Comparison of ENCODE assay signal across 21 mouse cellular contexts in genomic region chr2:79540384-79540783, GRCm38 (mm10).
A peak's percentile ranks its signal among the peaks of the same experiment; 100 is the strongest.
DNase-seq lines count a peak whose midpoint lies in the region; ATAC-seq and TF ChIP-seq lines count a peak whose summit lies in the region.
"Had no signal": no experiment of that assay in that cellular context is flagged by ENCODE, and none has a peak within 500 bp of the region (broad histone marks: within the 10 kb centered on the region; RNA-seq: fewer than 3 reads in every experiment).

No protein-coding gene starts in this region.

- H3K27ac ChIP-seq in heart, adult 2 months: 0 out of 2 replicates have a peak overlapping the region, but pooled peaks have one; percentile 10
- H3K27ac ChIP-seq in heart, embryonic 11.5 days (ENCODE audit: low read depth, low read length): no peak overlapping the region
- peak overlapping the region; percentile 73; the same call in 1 of the 2 replicates for H3K27ac ChIP-seq in kidney, adult 2 months (ENCODE audit: insufficient read depth, low read depth, low read length)
- H3K27ac ChIP-seq: embryonic facial prominence, embryonic 15.5 days; forebrain, embryonic 12.5 days; heart, embryonic 15.5 days; hindbrain, embryonic 12.5 days; midbrain, embryonic 12.5 days; neural tube, embryonic 12.5 days had no signal

- peaks cover 3% of the 10 kb centered on the region for H3K36me3 ChIP-seq in heart, adult 2 months (ENCODE audit: control insufficient read depth, insufficient read depth, low read length)
- H3K36me3 ChIP-seq in heart, embryonic 11.5 days (ENCODE audit: control insufficient read depth, insufficient read depth, low read length): no peaks in the 10 kb centered on the region
- no peaks in the 10 kb centered on the region for H3K36me3 ChIP-seq in kidney, adult 2 months (ENCODE audit: control insufficient read depth, insufficient read depth, low read length)
- H3K36me3 ChIP-seq: embryonic facial prominence, embryonic 15.5 days; forebrain, embryonic 12.5 days; heart, embryonic 15.5 days; hindbrain, embryonic 12.5 days; midbrain, embryonic 12.5 days; neural tube, embryonic 12.5 days had no signal

- H3K4me3 ChIP-seq in heart, adult 2 months: no peak overlapping the region
- no peak overlapping the region for H3K4me3 ChIP-seq in heart, embryonic 11.5 days (ENCODE audit: low read depth, low read length)
- no peak overlapping the region for H3K4me3 ChIP-seq in kidney, adult 2 months (ENCODE audit: insufficient read depth, low read depth, low read length)
- H3K4me3 ChIP-seq: embryonic facial prominence, embryonic 15.5 days; forebrain, embryonic 12.5 days; heart, embryonic 15.5 days; hindbrain, embryonic 12.5 days; midbrain, embryonic 12.5 days; neural tube, embryonic 12.5 days had no signal

- H3K4me1 ChIP-seq in heart, adult 2 months (ENCODE audit: control insufficient read depth, insufficient read depth, low read length): peaks cover 4% of the 10 kb centered on the region
- peaks cover 12% of the 10 kb centered on the region for H3K4me1 ChIP-seq in heart, embryonic 11.5 days (ENCODE audit: control insufficient read depth, insufficient read depth, low read length)
- peaks cover 17% of the 10 kb centered on the region for H3K4me1 ChIP-seq in kidney, adult 2 months (ENCODE audit: control insufficient read depth, insufficient read depth, low read length)
- H3K4me1 ChIP-seq: forebrain, embryonic 12.5 days; hindbrain, embryonic 12.5 days; midbrain, embryonic 12.5 days had no signal

- no peak overlapping the region for H3K4me2 ChIP-seq in heart, embryonic 11.5 days
- H3K4me2 ChIP-seq: embryonic facial prominence, embryonic 15.5 days; forebrain, embryonic 12.5 days; heart, embryonic 15.5 days; hindbrain, embryonic 12.5 days; liver, embryonic 11.5 days; midbrain, embryonic 12.5 days; neural tube, embryonic 12.5 days had no signal

- 0 out of 2 replicates have a peak, but pooled peaks have one; percentile 23 for TF ChIP-seq EP300 in heart, adult 2 months (IDR thresholded peaks at IDR 0.05; ENCODE audit: insufficient read depth, low read depth, low read length)

- no peaks in the 10 kb centered on the region for H3K9me3 ChIP-seq in heart, embryonic 11.5 days (replicated peaks; ENCODE audit: control insufficient read depth, low read length)
- H3K9me3 ChIP-seq: embryonic facial prominence, embryonic 15.5 days; forebrain, embryonic 12.5 days; heart, embryonic 15.5 days; hindbrain, embryonic 12.5 days; midbrain, embryonic 12.5 days; neural tube, embryonic 12.5 days had no signal

- peak in 1 of 2 experiments; percentile 19 for DNase-seq in heart, adult 2 months
- peak; percentile 86 for DNase-seq in kidney, adult 2 months
- DNase-seq in kidney, postnatal 25 days: peak; percentile 58 to 79
- DNase-seq in right cerebral cortex, postnatal 25 days: no peak
- no peak for DNase-seq in B cell, adult 2 months
- DNase-seq: cerebellum, adult 2 months; cerebellum, postnatal 36 days; gastrocnemius, postnatal 10 days; lung, adult 2 months; lung, postnatal 4 days; right cerebral cortex, adult 18-20 months; thymus, postnatal 36 days had no signal

- no peak overlapping the region for H3K9ac ChIP-seq in heart, adult 2 months (ENCODE audit: low read depth, low read length)
- no peak overlapping the region for H3K9ac ChIP-seq in heart, embryonic 11.5 days (ENCODE audit: low read depth, low read length)
- H3K9ac ChIP-seq: embryonic facial prominence, embryonic 15.5 days; forebrain, embryonic 12.5 days; heart, embryonic 15.5 days; hindbrain, embryonic 12.5 days; midbrain, embryonic 12.5 days; neural tube, embryonic 12.5 days had no signal

- 49% methylated on average over 8 of the region's 8 CpGs for WGBS in heart, adult 2 months
- 75% methylated on average over 8 of the region's 8 CpGs for WGBS in heart, embryonic 11.5 days (ENCODE audit: insufficient replicate concordance)
- WGBS in kidney, adult 2 months: 72% methylated on average over 8 of the region's 8 CpGs

- H3K27me3 ChIP-seq in heart, adult 2 months (ENCODE audit: control insufficient read depth, insufficient read depth, low read length): no peaks in the 10 kb centered on the region
- no peaks in the 10 kb centered on the region for H3K27me3 ChIP-seq in heart, embryonic 11.5 days (ENCODE audit: control insufficient read depth, insufficient read depth, low read length)
- no peaks in the 10 kb centered on the region for H3K27me3 ChIP-seq in kidney, adult 2 months (replicated peaks; ENCODE audit: control insufficient read depth, insufficient read depth, low read length)
- H3K27me3 ChIP-seq: embryonic facial prominence, embryonic 15.5 days; forebrain, embryonic 12.5 days; heart, embryonic 15.5 days; hindbrain, embryonic 12.5 days; midbrain, embryonic 12.5 days; neural tube, embryonic 12.5 days had no signal

- no peak for TF ChIP-seq CTCF in heart, adult 2 months (IDR thresholded peaks at IDR 0.05)
- TF ChIP-seq CTCF in kidney, adult 2 months (conservative IDR thresholded peaks at IDR 0.05; ENCODE audit: insufficient read depth, insufficient read length, low read depth, low read length): no peak

- H3K79me2 ChIP-seq in heart, adult 2 months (replicated peaks; ENCODE audit: control insufficient read depth, insufficient read depth, low read length): no peaks in the 10 kb centered on the region

- ATAC-seq in heart, embryonic 11.5 days (replicated peaks; ENCODE audit: insufficient number of reproducible peaks, low FRiP score, low TSS enrichment): no peak
- peak; percentile 55 for ATAC-seq in granulocyte monocyte progenitor cell, adult 5-6 weeks (replicated peaks; ENCODE audit: poor library complexity, severe bottlenecking)

- intact Hi-C loops in heart, adult 2 months (cut with DNase I): no loop called here

- TF ChIP-seq POLR2A in heart, adult 2 months (IDR thresholded peaks at IDR 0.05; ENCODE audit: insufficient read depth, low read depth, low read length): no peak
- no peak for TF ChIP-seq POLR2A in kidney, adult 2 months (IDR thresholded peaks at IDR 0.05; ENCODE audit: low read depth, low read length)

Comparison
In these comparisons a context has a peak if more than half of its experiments do, and no peak if none do; other contexts are left out.
1. DNase-seq: peak in kidney, adult 2 months (single experiment) and kidney, postnatal 25 days (2 of 2); none in right cerebral cortex, postnatal 25 days (single experiment) and B cell, adult 2 months (0 of 2).